Mouse (Mus musculus) kidney, postnatal 14 days (tissue): ENCODE data around the gene Chn1.

Experiments
- DNase-seq: peaks from one replicate; pipeline ENCODE4 v3.0.0; 2022; ENCODE audit warnings: mixed read lengths

The Chn1 gene

DNA sequence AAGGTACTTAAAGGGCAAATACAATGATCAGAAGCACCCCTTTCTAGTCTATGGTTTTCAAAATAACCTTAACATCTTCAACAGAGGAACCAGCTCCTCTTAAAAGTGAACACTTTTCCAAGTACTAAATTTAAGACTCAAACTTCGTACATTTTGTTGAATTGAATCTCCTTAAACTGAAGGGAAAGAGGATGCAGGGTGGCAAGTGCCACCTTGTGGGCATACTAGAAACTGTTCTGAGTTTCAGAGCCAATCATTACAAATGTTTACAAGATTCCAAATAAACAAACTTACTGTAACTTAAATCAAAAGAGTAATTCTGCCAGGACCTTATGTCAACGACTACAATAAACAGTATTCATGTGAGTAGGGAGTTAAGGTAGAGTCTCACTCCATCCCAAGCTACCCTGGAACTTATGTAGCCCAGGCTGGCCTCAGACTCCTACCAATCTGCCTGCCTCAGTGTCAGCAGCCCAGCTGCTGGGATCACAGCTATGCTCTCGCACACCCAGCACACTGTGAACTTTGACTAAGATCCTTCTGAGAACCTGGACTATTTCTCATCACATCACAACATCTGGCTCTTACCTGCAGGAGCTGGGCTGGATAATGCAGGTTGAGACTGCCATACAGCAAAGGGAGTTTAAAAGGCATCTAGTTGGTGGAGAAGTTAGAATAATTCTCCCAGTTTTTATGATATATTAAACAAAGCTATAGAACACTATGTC, 29.3 kb downstream of the Chn1 start:
- DNase-seq = peak; percentile 59

GRCm38 (mm10) chr2:73741286-73741685, 33.9 kb downstream of the Chn1 start:
- no peak for DNase-seq

DNA sequence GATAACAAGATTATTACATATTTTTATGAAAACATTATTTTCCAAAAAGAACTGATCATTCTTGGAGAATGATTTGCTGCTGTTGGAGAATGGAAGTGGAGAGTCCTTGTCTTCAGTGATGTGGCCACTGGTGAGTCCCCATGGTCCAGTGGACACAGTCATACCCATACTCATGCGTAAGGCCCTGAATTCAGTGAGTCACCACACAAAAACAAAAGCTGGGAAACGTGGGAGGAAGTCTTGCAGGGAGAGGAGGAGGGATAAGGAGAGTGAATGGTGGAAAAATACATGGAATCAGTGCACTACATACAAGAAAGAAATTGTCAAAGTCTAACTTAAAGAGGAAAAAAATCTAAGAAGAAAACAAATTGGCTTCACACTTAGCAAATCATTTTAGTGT, 47.3 kb downstream of the Chn1 start:
- no peak for DNase-seq

DNA sequence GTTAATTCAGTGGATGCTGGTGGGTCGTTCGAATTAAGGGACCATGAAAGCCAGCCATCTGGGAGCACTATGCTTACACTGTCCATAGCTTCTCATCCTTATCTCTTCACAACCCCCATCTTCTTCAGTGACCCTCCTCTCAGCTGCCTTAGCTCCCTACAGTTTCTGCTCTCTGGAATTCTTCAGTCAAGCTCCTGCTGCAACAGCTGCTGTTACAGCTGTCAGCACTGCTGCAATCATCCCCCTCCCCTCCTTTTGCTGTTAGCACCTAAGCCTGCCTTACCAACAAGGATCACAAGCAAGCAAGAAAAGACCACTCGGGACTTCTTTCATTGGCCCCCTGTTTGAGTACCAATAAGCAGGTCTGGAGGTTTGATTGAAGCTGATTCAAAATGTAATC, 50.2 kb downstream of the Chn1 start:
- no peak for DNase-seq

- peak; percentile 73 for DNase-seq
Observed at GRCm38 (mm10) chr2:73721821-73722220, 53.3 kb downstream of the Chn1 start.

DNA sequence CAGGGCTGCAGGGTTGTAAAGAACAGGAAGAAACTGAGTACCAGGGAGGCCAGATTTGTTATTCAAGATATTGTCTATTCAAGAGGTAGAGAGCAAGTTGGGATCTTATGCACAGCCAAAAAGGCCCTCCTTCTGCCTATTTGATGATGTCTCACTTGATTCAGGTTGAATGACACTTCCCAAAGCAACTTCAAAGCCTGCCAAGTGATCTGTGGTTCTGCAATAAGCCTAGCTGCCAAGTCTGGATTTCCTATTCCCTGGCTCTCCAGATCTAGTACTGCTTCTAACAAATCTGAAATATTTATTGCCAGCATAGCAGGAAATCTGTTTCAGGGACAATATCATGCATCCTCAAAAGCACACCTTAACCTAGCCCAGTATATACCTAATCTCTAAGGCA, 62.7 kb downstream of the Chn1 start:
- DNase-seq = no peak

DNA sequence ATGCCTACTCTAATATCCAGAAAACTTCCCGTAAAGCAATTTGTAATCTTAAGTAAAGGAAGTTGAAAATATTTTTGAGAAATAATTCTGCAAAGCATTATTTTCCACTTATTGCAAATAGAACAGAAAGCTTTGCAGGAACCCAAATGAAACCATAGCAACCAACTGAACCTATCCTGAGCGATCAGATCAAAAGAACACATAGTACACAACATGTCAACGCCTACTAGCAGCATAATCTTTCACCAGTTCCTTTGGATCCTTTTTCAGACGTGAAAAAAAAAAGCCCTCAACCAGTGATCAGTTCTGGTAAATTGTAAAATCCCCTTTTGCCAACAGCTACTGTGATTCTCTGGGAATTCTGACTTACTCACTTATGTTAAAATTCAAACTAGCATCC, 82.1 kb downstream of the Chn1 start:
- DNase-seq = no peak

- DNase-seq = no peak
Observed at GRCm38 (mm10) chr2:73690783-73691604, 84.2 kb downstream of the Chn1 start.

- DNase-seq = no peak
Observed at GRCm38 (mm10) chr2:73682500-73682899, 92.6 kb downstream of the Chn1 start.

DNA sequence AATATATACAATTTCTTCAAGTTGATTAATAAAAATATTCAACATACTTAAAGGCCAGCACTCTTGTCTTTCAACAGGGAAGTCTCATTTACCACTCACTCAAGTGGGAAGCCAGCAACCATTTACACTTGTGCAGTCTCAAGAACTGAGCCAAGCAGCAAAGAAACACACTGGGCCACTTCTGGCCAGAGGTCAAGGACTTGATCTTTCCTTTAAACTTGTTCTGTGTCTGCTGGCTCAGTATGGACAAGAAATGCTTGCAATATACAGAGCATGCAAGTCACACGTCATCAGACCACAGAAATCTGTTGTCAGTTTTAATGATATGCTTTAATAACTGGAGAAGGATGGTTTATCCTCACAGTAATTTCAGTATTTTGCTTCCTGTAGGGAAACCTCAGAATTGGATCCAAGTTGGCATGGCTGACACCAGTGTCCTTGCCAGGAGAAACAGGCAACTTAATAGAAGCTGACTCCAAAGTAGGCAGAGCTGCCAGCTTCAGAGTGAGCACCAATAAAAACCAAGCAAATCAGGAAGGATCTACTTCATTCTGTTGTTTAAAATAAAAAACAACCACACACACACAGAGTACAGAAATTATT, 94.6 kb downstream of the Chn1 start:
- no peak for DNase-seq

DNA sequence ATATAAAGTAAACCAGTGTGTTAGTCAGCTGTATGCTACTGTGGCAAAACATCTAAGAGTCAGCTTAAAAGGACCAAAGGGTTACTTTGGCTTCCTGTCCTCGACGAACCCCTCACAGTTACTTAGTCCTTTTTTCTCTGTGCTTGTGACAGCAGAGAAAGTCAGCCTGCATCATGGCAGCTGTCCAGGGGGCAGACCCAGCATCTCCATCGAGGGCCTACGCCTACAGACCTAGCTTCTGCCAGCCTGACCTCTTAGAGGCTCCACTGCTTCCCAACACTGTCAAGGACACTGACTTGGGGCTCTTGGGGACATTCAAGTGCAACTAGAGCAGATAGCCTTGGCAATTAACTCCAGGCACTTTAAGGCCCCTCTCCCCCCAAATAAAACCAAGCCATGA, 106.5 kb downstream of the Chn1 start:
- peak; percentile 21 for DNase-seq

DNA sequence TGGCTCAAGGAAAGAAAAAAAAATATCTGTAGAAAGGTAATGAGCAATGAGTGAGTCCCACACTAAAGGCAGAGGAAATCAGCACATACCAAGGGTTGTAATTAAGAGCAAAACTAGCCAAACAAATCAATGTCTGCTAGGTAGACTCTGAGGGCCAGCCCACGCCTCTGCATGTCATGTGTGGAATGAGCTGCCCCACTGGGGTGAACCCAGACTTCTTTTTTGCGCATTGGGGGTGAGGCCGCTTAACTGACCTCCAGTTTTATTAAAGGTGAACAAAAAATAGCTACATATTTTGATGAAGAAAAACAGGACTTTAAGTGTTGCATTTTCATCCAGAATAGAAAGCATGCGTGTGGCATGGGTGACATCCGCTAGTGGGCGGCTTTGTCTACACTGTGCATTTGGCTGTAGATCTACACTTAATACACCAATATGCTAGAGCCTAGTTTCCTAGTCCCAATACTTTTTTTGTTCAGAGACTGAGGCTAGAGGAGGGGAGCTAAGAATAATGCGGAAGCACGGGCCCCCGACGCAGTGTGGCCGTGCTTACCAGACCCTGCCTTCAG, 114.5 kb downstream of the Chn1 start:
- no peak for DNase-seq

- DNase-seq = peak; percentile 36
Observed at GRCm38 (mm10) chr2:73659726-73660565, 115.2 kb downstream of the Chn1 start.

- no peak for DNase-seq
Observed at GRCm38 (mm10) chr2:73659041-73659440, 116.1 kb downstream of the Chn1 start.

GRCm38 (mm10) chr2:73657961-73658360, 117.2 kb downstream of the Chn1 start:
- no peak for DNase-seq

DNA sequence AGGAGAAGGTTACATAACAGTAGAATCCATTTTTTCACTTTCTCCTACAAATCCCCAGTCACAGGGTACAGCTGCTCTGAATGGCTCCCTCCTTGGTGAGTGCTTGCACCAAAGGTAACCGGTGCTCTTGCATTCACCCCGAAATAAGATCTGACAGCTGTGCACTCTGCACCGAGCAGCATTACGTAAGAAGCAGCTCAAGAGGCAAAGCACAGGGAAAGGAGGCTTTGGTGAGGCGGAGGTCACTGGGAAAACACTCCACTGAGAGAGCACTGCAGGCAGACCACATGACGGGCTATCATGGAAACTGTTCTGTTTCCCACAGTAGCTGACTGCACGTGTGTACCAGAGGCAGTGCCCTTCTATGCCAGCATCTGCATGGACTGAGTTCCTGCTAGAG, 118.0 kb downstream of the Chn1 start:
- peak; percentile 22 for DNase-seq

DNA sequence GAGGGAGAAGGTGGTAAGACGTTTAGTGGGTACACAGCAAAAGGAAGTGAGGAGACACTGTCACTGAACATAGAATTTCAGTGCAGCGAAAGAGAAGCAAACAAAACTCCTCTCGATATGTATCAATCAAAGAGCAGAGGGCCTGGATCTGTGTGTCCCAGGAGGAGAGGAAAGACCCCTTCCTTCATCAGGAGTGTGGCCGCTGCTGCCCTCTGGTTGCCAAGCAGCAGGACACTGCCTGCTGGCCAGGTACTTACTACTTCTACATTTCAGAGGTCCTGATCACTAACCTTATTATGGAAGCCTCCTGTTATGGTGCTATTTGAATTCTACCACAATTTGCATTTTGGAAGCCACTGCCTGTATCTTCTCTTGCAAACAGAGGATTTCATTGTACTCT, 119.5 kb downstream of the Chn1 start:
- no peak for DNase-seq

- no peak for DNase-seq
Observed at GRCm38 (mm10) chr2:73654892-73655243, 120.3 kb downstream of the Chn1 start.

DNA sequence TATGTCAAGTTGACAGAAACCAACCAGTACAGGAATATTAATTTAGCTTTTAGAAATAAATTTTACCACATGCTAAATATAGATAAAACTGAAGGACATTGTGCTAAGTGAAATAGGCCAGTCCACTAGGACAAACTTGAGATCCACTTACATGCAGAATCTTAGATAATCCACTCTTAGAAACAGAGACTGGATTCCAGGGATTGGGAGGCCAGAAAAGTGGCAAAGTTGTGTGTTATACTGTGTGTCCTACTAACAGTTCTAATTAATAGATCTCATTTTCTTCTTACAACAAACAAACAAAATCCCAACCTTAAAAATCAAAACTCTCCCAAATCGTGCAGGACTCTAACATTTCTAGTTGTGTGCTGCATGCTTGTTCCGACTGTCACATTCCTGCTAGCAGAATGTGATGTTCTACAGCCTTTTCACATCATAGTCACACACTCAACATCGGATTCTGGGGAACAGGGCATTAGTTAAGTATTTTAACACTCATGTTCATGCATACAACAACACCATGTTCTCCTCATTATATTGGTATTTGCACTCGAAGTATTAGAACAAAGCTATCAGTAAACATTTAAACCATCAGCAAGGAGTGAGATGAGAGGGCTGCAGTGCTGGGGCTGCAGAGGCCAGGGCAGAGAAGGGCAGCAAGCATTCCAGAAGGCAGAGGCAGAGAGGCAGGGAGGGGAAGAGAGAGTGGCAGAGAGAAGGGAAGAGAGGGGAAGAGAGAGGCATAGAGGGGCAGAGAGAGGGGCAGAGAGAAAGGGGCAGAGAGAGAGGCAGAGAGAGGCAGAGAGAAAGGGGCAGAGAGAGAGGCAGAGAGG, 120.9 kb downstream of the Chn1 start:
- DNase-seq = no peak

GRCm38 (mm10) chr2:73637688-73638087, 137.5 kb downstream of the Chn1 start:
- no peak for DNase-seq

DNA sequence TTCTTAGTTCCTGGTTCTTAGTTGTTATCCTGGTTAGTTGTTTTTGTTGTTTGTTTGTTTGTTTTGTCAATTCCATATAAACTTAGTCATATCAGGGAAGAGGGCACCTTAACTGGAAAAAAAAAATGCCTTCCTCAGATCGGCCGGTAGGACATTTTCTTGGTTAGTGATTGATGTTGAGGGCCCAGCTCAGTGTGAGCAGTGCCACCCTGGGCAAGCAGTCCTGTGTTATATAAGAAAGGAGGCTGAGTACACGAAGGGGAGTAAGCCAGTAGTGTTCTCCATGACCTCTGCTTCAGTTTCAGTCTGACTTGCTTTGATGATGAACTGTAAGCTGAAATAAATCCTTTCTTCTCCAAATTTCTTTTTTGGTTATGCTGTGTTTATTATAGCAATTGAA, 138.8 kb downstream of the Chn1 start:
- DNase-seq = no peak

- no peak for DNase-seq
Observed at GRCm38 (mm10) chr2:73631816-73632215, 143.3 kb downstream of the Chn1 start.
